Mouse (Mus musculus): Measurements from ENCODE around the gene Fuca1.

DNA sequence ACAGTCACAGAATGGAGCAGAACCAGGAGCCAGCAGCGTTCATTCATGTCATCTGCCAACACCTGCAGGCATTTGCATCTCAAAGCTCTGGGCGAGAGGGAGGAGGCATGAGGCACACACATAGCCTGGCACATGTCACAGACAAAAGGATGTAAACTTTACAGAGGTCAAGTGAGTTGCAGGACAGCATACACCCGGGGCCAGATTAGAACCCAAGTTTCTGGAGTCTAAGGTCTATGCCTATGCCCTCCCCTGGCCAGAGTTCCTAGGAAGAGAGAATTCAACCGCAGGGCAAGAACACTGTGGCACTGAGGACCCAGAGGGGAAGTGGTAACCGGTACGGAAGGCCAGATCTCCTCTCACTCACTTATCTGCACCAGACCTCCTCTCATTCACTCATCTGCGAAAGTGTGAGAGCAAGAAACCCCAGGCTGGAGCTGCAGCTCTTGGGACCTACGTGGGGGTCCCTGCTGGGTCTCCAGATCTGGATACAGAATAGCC, 25.4 kb upstream of the Fuca1 start, which contains the start of gene Cnr2:
- TF ChIP-seq GATA1 (IDR thresholded peaks at IDR 0.05; ENCODE audit: borderline replicate concordance, low read length) (no peak), FLI1 (IDR thresholded peaks at IDR 0.05; ENCODE audit: low read length) (no peak)

Measured in megakaryocyte, embryonic 14.5 days (primary cell).